Mouse (Mus musculus) stomach, embryonic 15.5 days (tissue): Measurements from ENCODE around the gene Nipbl. TPM values are rescaled to one million over a fixed set of nuclear protein-coding genes. Genes with fewer than 3 reads are reported as not detected.
A peak's percentile ranks its signal among the peaks of the same experiment; 100 is the strongest.

Source experiments
- ATAC-seq: fragments of 200-750 bp; cut with Nextera tagmentation; 2 replicates; pipeline ENCODE4 v1.8.0; 2017; ENCODE audit warnings: low read depth, moderate number of reproducible peaks, moderate TSS enrichment; ENCODE audit not compliant: insufficient read depth, low FRiP score
- H3K27ac ChIP-seq: fragments of 300-500 bp; sonication (generic); 2 replicates; pipeline ENCODE4 v1.5.1; 2015; ENCODE audit warnings: mild to moderate bottlenecking, inconsistent platforms
- H3K27me3 ChIP-seq: fragments of 300-500 bp; sonication (generic); replicated peaks from 2 replicates; pipeline ENCODE4 v1.6.1; 2015; ENCODE audit warnings: inconsistent platforms
- H3K36me3 ChIP-seq: fragments of 300-500 bp; sonication (generic); 2 replicates; pipeline ENCODE4 v1.6.1; 2015; ENCODE audit warnings: inconsistent platforms
- H3K4me1 ChIP-seq: fragments of 300-500 bp; sonication (generic); 2 replicates; pipeline ENCODE4 v1.6.1; 2015; ENCODE audit warnings: inconsistent platforms
- H3K4me2 ChIP-seq: fragments of 300-500 bp; sonication (generic); 2 replicates; pipeline ENCODE4 v1.6.1; 2015; ENCODE audit warnings: mild to moderate bottlenecking, inconsistent platforms
- H3K4me3 ChIP-seq: fragments of 300-500 bp; sonication (generic); replicated peaks from 2 replicates; pipeline ENCODE4 v1.5.1; 2015; ENCODE audit warnings: inconsistent platforms
- H3K9ac ChIP-seq: fragments of 300-500 bp; sonication (generic); 2 replicates; pipeline ENCODE4 v1.6.1; 2015; ENCODE audit warnings: inconsistent platforms
- H3K9me3 ChIP-seq: fragments of 300-500 bp; sonication (generic); 2 replicates; pipeline ENCODE4 v1.6.1; 2016; ENCODE audit warnings: inconsistent platforms
- WGBS: fragments of 180-500 bp; shearing (Covaris S2); methylation state at CpG from one replicate; pipeline ENCODE4 v1.1.7; 2015; 5-methylcytosine and 5-hydroxymethylcytosine counted together
- polyA plus RNA-seq: library from polyadenylated mRNA; unstranded; fragments of >200 nt; fragmentation: Nextera tagmentation; extraction: Ambion mirVana; gene quantifications from 2 replicates; pipeline ENCODE4 v1.2.1, GENCODE M21; 2015

Nipbl gene
- polyA plus RNA-seq, 1 experiment from 2014 or later, result 16.6 TPM

- Histone ChIP-seq H3K27ac (no peak overlapping the region), H3K4me1 (no peaks in the 10 kb centered on the region), H3K9ac (no peak overlapping the region), H3K27me3 (no peaks in the 10 kb centered on the region), H3K4me3 (no peak overlapping the region), H3K4me2 (no peak overlapping the region), H3K36me3 (peaks cover 16% of the 10 kb centered on the region), H3K9me3 (no peaks in the 10 kb centered on the region)
- ATAC-seq, result peak; percentile 50; the same call in 1 of the 2 replicates
- 86% methylated on average over 3 of the region's 3 CpGs for WGBS
These were observed 112.7 kb downstream of the Nipbl start for GRCm38 (mm10) chr15:8331547-8331946.

DNA sequence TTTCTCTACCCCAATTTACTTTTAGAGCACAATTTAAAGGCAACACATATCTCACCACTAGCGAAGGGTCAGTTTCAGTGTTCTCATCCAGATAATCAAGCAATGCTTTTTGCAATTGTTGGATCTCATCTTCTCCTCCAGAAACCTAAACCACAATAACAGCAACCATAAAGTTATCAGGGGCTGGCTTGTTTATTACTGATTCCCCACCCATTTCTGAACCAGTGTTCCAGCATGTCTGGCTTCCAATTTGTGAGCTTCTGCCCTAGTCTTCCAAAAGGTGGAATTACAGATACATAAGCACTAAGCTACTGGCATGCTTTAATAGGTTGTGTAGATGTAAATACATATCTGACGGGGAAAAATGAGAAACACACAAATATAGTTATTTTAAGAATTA is 118.6 kb downstream of the Nipbl start:
- Histone ChIP-seq H3K36me3 (peaks cover 20% of the 10 kb centered on the region), H3K9me3 (no peaks in the 10 kb centered on the region), H3K9ac (no peak overlapping the region)

DNA sequence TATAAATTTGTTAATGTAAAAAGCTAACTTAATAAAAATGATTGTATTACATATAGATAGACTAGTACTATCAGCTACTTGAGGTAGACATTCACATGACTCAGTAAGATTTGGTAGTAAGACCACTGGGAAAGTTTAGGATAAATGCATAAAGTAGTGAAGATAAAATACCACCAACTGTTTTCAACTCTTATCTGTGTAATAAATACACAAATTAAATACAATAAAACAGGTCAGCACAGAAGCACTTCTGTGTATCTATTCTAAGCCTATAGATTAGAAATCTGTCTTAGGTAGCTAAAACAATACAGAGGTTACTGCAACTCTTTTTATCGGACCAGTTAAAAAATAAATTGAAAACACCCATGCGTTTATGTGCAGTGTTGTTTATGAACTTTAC is 119.4 kb downstream of the Nipbl start:
- Histone ChIP-seq H3K4me3 (no peak overlapping the region), H3K4me2 (no peak overlapping the region), H3K4me1 (no peaks in the 10 kb centered on the region), H3K9ac (no peak overlapping the region), H3K36me3 (peaks cover 27% of the 10 kb centered on the region), H3K27me3 (no peaks in the 10 kb centered on the region), H3K9me3 (no peaks in the 10 kb centered on the region), H3K27ac (no peak overlapping the region)
- no peak for ATAC-seq
- WGBS, result 93% methylated on average over 2 of the region's 2 CpGs

More for the DNA sequence above, 118.6 kb downstream of the Nipbl start:
- no peaks in the 10 kb centered on the region for H3K4me1 ChIP-seq
- H3K4me2 ChIP-seq, result no peak overlapping the region
- no peaks in the 10 kb centered on the region for H3K27me3 ChIP-seq
- 94% methylated on average over 2 of the region's 2 CpGs for WGBS
- H3K4me3 ChIP-seq, result no peak overlapping the region
- no peak overlapping the region for H3K27ac ChIP-seq
- no peak for ATAC-seq

- no peak overlapping the region for H3K9ac ChIP-seq
- no peaks in the 10 kb centered on the region for H3K4me1 ChIP-seq
- ATAC-seq, result no peak
- no peaks in the 10 kb centered on the region for H3K27me3 ChIP-seq
- H3K9me3 ChIP-seq, result no peaks in the 10 kb centered on the region
- H3K4me2 ChIP-seq, result no peak overlapping the region
- peaks cover 31% of the 10 kb centered on the region for H3K36me3 ChIP-seq
- H3K27ac ChIP-seq, result no peak overlapping the region
- no peak overlapping the region for H3K4me3 ChIP-seq
- 84% methylated on average over 4 of the region's 4 CpGs for WGBS
These were observed 120.2 kb downstream of the Nipbl start for GRCm38 (mm10) chr15:8324061-8324460.

- H3K36me3 ChIP-seq, result peaks cover 27% of the 10 kb centered on the region
- H3K9ac ChIP-seq, result no peak overlapping the region
- H3K27ac ChIP-seq, result no peak overlapping the region
- 93% methylated on average over 5 of the region's 5 CpGs for WGBS
- H3K4me2 ChIP-seq, result no peak overlapping the region
- ATAC-seq, result no peak
- H3K4me1 ChIP-seq, result no peaks in the 10 kb centered on the region
- H3K4me3 ChIP-seq, result no peak overlapping the region
- H3K9me3 ChIP-seq, result no peaks in the 10 kb centered on the region
- no peaks in the 10 kb centered on the region for H3K27me3 ChIP-seq
These were observed 122.8 kb downstream of the Nipbl start for GRCm38 (mm10) chr15:8321491-8321890.

- no peak for ATAC-seq
- Histone ChIP-seq H3K27me3 (no peaks in the 10 kb centered on the region), H3K4me3 (no peak overlapping the region), H3K36me3 (peaks cover 25% of the 10 kb centered on the region), H3K4me1 (no peaks in the 10 kb centered on the region), H3K4me2 (no peak overlapping the region), H3K27ac (no peak overlapping the region), H3K9me3 (no peaks in the 10 kb centered on the region), H3K9ac (no peak overlapping the region)
- WGBS, result 91% methylated on average over 5 of the region's 5 CpGs
These were observed 125.1 kb downstream of the Nipbl start for GRCm38 (mm10) chr15:8319191-8319590.

DNA sequence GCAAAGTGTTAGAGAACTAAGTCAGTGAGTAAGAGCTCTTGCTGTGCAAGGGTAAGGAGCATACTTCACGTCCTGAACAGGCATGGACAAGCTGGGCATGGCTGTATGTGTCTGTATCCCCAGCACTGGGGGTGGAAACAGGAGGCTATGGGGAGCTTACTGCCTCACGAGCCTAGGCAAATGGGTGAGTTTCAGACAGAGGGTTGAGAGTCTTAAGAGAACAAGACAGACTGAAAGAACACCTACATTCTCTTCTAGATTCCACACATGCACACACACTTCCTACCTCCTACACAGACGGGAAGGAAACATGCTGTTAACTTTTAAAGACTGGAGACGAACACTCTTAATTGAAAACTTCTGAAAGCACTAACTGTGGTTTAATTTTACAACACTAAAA is 126.9 kb downstream of the Nipbl start:
- H3K9me3 ChIP-seq, result no peaks in the 10 kb centered on the region
- no peak overlapping the region for H3K27ac ChIP-seq
- no peak for ATAC-seq
- 88% methylated on average over 4 of the region's 4 CpGs for WGBS
- no peak overlapping the region for H3K9ac ChIP-seq
- peaks cover 21% of the 10 kb centered on the region for H3K36me3 ChIP-seq
- no peak overlapping the region for H3K4me3 ChIP-seq
- no peaks in the 10 kb centered on the region for H3K4me1 ChIP-seq
- no peaks in the 10 kb centered on the region for H3K27me3 ChIP-seq
- H3K4me2 ChIP-seq, result no peak overlapping the region

GRCm38 (mm10) chr15:8305474-8305873 is 138.8 kb downstream of the Nipbl start:
- no peak overlapping the region for H3K4me2 ChIP-seq
- H3K9ac ChIP-seq, result no peak overlapping the region
- H3K27ac ChIP-seq, result no peak overlapping the region
- H3K4me3 ChIP-seq, result no peak overlapping the region
- no peak for ATAC-seq
- H3K36me3 ChIP-seq, result peaks cover 29% of the 10 kb centered on the region
- no peaks in the 10 kb centered on the region for H3K4me1 ChIP-seq
- H3K27me3 ChIP-seq, result no peaks in the 10 kb centered on the region
- H3K9me3 ChIP-seq, result no peaks in the 10 kb centered on the region
- 90% methylated on average over 1 of the region's 1 CpGs for WGBS

DNA sequence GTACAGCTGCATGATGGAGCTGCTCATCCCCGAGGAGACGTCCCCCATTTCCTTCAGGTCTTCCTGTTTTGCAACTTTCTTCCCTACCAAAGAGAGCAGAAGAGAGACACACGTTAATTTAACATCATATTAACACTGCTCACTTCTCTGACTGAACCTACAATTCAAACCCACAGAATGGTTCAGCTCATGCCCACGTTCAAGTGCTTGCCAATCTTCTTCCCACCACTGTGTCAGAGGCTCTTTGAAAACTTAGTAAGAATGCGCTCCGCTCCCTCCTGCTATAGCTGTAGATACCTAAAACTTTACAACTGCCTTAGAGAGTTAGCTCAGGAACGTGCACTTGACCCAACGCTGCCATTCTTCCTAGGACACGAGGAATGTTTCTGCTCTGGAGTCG is 141.3 kb downstream of the Nipbl start:
- Histone ChIP-seq H3K4me3 (no peak overlapping the region), H3K4me2 (no peak overlapping the region), H3K27me3 (no peaks in the 10 kb centered on the region), H3K36me3 (peaks cover 33% of the 10 kb centered on the region), H3K9me3 (no peaks in the 10 kb centered on the region), H3K4me1 (no peaks in the 10 kb centered on the region), H3K27ac (no peak overlapping the region), H3K9ac (no peak overlapping the region)
- no peak for ATAC-seq
- WGBS, result 90% methylated on average over 10 of the region's 10 CpGs

DNA sequence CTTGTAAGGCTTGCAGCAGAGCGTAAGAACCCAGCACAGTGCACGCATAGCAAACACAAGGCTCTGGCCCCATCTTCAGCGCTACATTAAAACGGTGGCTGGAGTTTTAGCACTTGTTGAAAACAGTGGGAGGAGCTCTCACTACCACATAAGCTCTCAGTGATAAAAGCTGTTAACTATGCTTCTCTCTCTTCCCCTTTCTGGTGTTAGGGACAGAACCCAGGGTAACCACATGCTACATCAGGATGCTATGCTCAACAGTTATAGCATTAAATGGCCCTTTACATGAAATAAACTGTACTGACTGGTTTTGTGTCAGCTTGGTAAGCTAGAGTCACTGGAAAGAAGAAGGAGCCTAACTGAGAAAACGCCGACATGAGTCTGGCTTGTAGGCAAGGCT is 150.1 kb downstream of the Nipbl start:
- Histone ChIP-seq H3K27me3 (no peaks in the 10 kb centered on the region), H3K4me3 (no peak overlapping the region), H3K27ac (no peak overlapping the region), H3K36me3 (peaks cover 35% of the 10 kb centered on the region), H3K4me2 (no peak overlapping the region), H3K9me3 (no peaks in the 10 kb centered on the region), H3K4me1 (no peaks in the 10 kb centered on the region), H3K9ac (no peak overlapping the region)
- no peak for ATAC-seq
- WGBS, result 89% methylated on average over 6 of the region's 6 CpGs

- peaks cover 23% of the 10 kb centered on the region for H3K36me3 ChIP-seq
- H3K4me2 ChIP-seq, result no peak overlapping the region
- ATAC-seq, result no peak
- H3K9ac ChIP-seq, result no peak overlapping the region
- WGBS, result 93% methylated on average over 14 of the region's 14 CpGs
- no peaks in the 10 kb centered on the region for H3K27me3 ChIP-seq
- no peak overlapping the region for H3K27ac ChIP-seq
- H3K4me1 ChIP-seq, result no peaks in the 10 kb centered on the region
- no peak overlapping the region for H3K4me3 ChIP-seq
- no peaks in the 10 kb centered on the region for H3K9me3 ChIP-seq
These were observed 153.0 kb downstream of the Nipbl start for GRCm38 (mm10) chr15:8291251-8291650.

- WGBS, result 83% methylated on average over 2 of the region's 2 CpGs
These were observed 162.1 kb downstream of the Nipbl start for GRCm38 (mm10) chr15:8282155-8282554.

DNA sequence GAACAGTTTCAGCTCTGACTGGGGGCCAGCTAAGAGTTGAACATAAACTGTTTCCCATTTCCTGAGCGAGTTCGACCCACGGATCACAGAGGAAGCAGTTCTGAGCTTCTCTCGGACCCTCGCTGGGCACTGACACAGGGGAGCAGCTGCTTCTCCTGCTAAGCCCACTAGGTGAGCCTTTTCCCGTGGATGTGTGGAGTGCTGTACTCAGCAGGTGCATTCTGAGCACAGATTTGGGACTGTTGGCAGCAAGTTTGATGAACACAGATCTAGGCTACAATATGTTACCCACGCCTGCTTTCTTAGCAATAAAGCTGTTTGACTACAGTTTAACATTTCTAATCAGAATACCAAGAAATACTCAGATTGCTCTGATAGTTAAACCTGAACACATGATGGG is 162.6 kb downstream of the Nipbl start:
- H3K4me3 ChIP-seq, result no peak overlapping the region
- H3K9me3 ChIP-seq, result no peaks in the 10 kb centered on the region
- no peak overlapping the region for H3K27ac ChIP-seq
- ATAC-seq, result no peak
- WGBS, result 69% methylated on average over 7 of the region's 7 CpGs
- no peak overlapping the region for H3K4me2 ChIP-seq
- H3K27me3 ChIP-seq, result no peaks in the 10 kb centered on the region
- H3K4me1 ChIP-seq, result no peaks in the 10 kb centered on the region
- H3K9ac ChIP-seq, result no peak overlapping the region
- no peaks in the 10 kb centered on the region for H3K36me3 ChIP-seq

More at GRCm38 (mm10) chr15:8282155-8282554, 162.1 kb downstream of the Nipbl start:
- Histone ChIP-seq H3K9me3 (no peaks in the 10 kb centered on the region), H3K27me3 (no peaks in the 10 kb centered on the region), H3K36me3 (no peaks in the 10 kb centered on the region), H3K4me2 (no peak overlapping the region), H3K9ac (no peak overlapping the region), H3K4me3 (no peak overlapping the region), H3K27ac (no peak overlapping the region), H3K4me1 (no peaks in the 10 kb centered on the region)
- no peak for ATAC-seq
